Mouse (Mus musculus) brain, embryonic 14.5 days (tissue): ENCODE measurements at regions not wholly inside any gene's neighbourhood (a gene's known extent, or its start where the extent isn't known, plus 50 kb on each side); places are given as distances from the start of the nearest gene placed in this dataset.

Experiments used
- DNase-seq: peaks from one replicate; pipeline ENCODE4 v3.0.0-alpha.2; 2011; ENCODE audit warnings: low read depth
- CTCF ChIP-seq: fragments of 200-500 bp; IDR thresholded peaks from 2 replicates; pipeline ENCODE4 v1.5.1; 2012; ENCODE audit warnings: inconsistent platforms, mild to moderate bottlenecking, moderate library complexity, borderline replicate concordance; ENCODE audit not compliant: insufficient read depth, insufficient read length; ENCODE audit errors: extremely low read depth
- POLR2A ChIP-seq: fragments of 200-500 bp; IDR thresholded peaks from 2 replicates; pipeline ENCODE4 v1.6.1; 2012; ENCODE audit warnings: mild to moderate bottlenecking, inconsistent platforms, borderline replicate concordance; ENCODE audit not compliant: poor library complexity, insufficient read depth, insufficient read length, severe bottlenecking; ENCODE audit errors: extremely low read depth

- DNase-seq = no peak
- no peak for TF ChIP-seq CTCF
- TF ChIP-seq POLR2A = no peak
Measured at GRCm38 (mm10) chr4:84214523-84214922, 460.6 kb downstream of the Bnc2 start.

- TF ChIP-seq CTCF = no peak
- no peak for TF ChIP-seq POLR2A
- no peak for DNase-seq
Measured at GRCm38 (mm10) chr4:84218961-84219360, 456.1 kb downstream of the Bnc2 start.

- DNase-seq = peak; percentile 35
- TF ChIP-seq POLR2A = no peak
- TF ChIP-seq CTCF = no peak
Measured at GRCm38 (mm10) chr4:84222057-84222717, 452.9 kb downstream of the Bnc2 start.

DNA sequence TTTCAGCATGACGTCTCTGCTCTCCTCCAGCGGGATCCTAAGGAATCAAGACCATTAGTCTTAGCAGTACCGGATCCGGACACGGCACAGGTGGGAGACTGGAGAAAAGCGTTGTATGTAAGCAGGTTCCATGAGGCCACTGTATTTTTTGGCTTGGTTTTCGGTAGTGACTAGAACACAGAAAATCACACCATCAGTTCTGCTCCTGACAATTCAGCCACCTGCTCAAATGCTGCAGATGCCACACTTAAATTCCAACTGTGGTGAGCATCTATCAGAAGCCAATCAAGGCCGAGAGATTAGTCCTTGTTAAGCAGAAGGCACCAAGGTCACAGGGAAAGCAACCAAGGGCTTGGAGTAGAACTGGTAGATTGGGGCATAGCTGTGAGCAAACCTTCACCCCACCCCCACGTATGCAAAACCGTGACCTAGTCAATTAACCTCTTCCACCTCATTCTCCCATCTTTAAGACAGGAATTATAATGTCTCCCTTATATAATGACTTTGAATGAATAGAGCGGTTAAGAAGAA, 452.2 kb downstream of the Bnc2 start:
- TF ChIP-seq CTCF (no peak), POLR2A (no peak)
- peak; percentile 16 for DNase-seq

- no peak for DNase-seq
- no peak for TF ChIP-seq CTCF
- no peak for TF ChIP-seq POLR2A
Measured at GRCm38 (mm10) chr4:84224556-84224955, 450.5 kb downstream of the Bnc2 start.
